22 mouse cellular contexts compared by ENCODE assay signal in the genomic region with DNA sequence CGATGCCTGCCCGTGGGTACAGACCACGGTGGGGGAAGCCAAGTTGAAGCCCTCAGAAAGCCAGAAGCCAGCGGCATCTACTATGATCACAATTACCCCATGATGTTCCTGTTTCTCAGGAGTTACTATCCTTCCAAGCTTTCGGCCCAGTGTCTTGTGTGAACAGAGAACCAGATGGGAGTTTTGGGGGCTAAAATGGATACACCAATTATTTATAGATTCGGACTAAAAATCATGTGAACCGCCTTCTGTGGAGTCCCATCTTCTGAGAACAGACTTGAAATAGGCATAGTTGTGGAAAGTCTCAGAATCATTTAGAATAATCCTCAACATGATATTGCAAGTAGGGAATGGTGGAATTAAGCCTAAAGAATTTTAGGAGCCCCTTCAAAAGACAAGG.
"Had no signal": no experiment of that assay in that cellular context is flagged by ENCODE, and none has a peak within 500 bp of the region (broad histone marks: within the 10 kb centered on the region; RNA-seq: fewer than 3 reads in every experiment).

No protein-coding gene starts in this region.

- H3K4me2 ChIP-seq: lung, embryonic 15.5 days; midbrain, embryonic 12.5 days; neural tube, embryonic 13.5 days; neural tube, embryonic 15.5 days had no signal

- H3K27me3 ChIP-seq: lung, embryonic 15.5 days; neural tube, embryonic 13.5 days had no signal

- DNase-seq: liver, postnatal 0 days; lung, adult 2 months; lung, postnatal 14 days; lung, postnatal 36 days; midbrain, embryonic 14.5 days; retina, postnatal 1 day; right cerebral cortex, adult 18-20 months; right cerebral cortex, postnatal 25 days; right cerebral cortex, postnatal 4 days; spleen, adult 18-20 months; thymus, adult 18-20 months; thymus, postnatal 14 days; thymus, postnatal 36 days had no signal

- H3K27ac ChIP-seq: lung, embryonic 15.5 days; macrophage; midbrain, embryonic 12.5 days; neural tube, embryonic 13.5 days; neural tube, embryonic 15.5 days had no signal

- ATAC-seq: liver, postnatal 0 days; lung, postnatal 0 days; midbrain, embryonic 16.5 days had no signal

- H3K36me3 ChIP-seq: lung, embryonic 15.5 days; midbrain, embryonic 12.5 days; neural tube, embryonic 13.5 days; neural tube, embryonic 15.5 days had no signal

- H3K9me3 ChIP-seq: lung, embryonic 15.5 days; megakaryocyte, embryonic 14.5 days; midbrain, embryonic 12.5 days; neural tube, embryonic 13.5 days; neural tube, embryonic 15.5 days had no signal

- H3K4me3 ChIP-seq: lung, embryonic 15.5 days; megakaryocyte, embryonic 14.5 days; midbrain, embryonic 12.5 days; myocyte; neural tube, embryonic 13.5 days; neural tube, embryonic 15.5 days had no signal

- H3K9ac ChIP-seq: liver, postnatal 0 days; lung, embryonic 15.5 days; midbrain, embryonic 12.5 days; neural tube, embryonic 13.5 days; neural tube, embryonic 15.5 days had no signal
